ENCODE assay signal across 17 mouse cellular contexts in genomic region chr2:144107810-144108209, GRCm38 (mm10).
DNase-seq lines count a peak whose midpoint lies in the region; ATAC-seq and TF ChIP-seq lines count a peak whose summit lies in the region.
"Had no signal": no experiment of that assay in that cellular context is flagged by ENCODE, and none has a peak within 500 bp of the region (broad histone marks: within the 10 kb centered on the region; RNA-seq: fewer than 3 reads in every experiment).

No protein-coding gene starts in this region.

- no peak for TF ChIP-seq EP300 in heart, adult 2 months (IDR thresholded peaks at IDR 0.05; ENCODE audit: insufficient read depth, low read depth, low read length)

- H3K4me3 ChIP-seq in heart, embryonic 11.5 days (ENCODE audit: low read depth, low read length) = no peak overlapping the region
- H3K4me3 ChIP-seq in heart, embryonic 10.5 days = no peak overlapping the region
- no peak overlapping the region for H3K4me3 ChIP-seq in heart, embryonic 15.5 days
- no peak overlapping the region for H3K4me3 ChIP-seq in heart, adult 2 months
- no peak overlapping the region for H3K4me3 ChIP-seq in intestine, embryonic 15.5 days (replicated peaks)
- H3K4me3 ChIP-seq in small intestine, adult 2 months (ENCODE audit: low read depth, low read length) = no peak overlapping the region
- no peak overlapping the region for H3K4me3 ChIP-seq in liver, embryonic 11.5 days (ENCODE audit: low read depth, low read length)
- no peak overlapping the region for H3K4me3 ChIP-seq in forebrain, embryonic 15.5 days
- H3K4me3 ChIP-seq: hindbrain, embryonic 12.5 days; hindbrain, embryonic 15.5 days had no signal

- no peak overlapping the region for H3K4me2 ChIP-seq in heart, embryonic 11.5 days
- H3K4me2 ChIP-seq in heart, embryonic 15.5 days = no peak overlapping the region
- H3K4me2 ChIP-seq in intestine, embryonic 15.5 days (replicated peaks) = no peak overlapping the region
- H3K4me2 ChIP-seq in liver, embryonic 11.5 days = no peak overlapping the region
- H3K4me2 ChIP-seq in forebrain, embryonic 15.5 days (replicated peaks) = no peak overlapping the region
- H3K4me2 ChIP-seq: hindbrain, embryonic 12.5 days; hindbrain, embryonic 15.5 days had no signal

- no peaks in the 10 kb centered on the region for H3K79me2 ChIP-seq in heart, adult 2 months (replicated peaks; ENCODE audit: control insufficient read depth, insufficient read depth, low read length)

- peak; percentile 40; the same call in 1 of the 2 replicates for ATAC-seq in heart, embryonic 11.5 days (replicated peaks; ENCODE audit: insufficient number of reproducible peaks, low FRiP score, low TSS enrichment)
- ATAC-seq in heart, embryonic 15.5 days (replicated peaks; ENCODE audit: insufficient number of reproducible peaks, insufficient read depth, low FRiP score, low read depth) = no peak; the same call in 1 of the 2 replicates
- ATAC-seq in intestine, embryonic 15.5 days = peak; percentile 67
- ATAC-seq in liver, embryonic 11.5 days (replicated peaks; ENCODE audit: low FRiP score) = no peak
- no peak for ATAC-seq in forebrain, embryonic 15.5 days (replicated peaks)
- ATAC-seq: forebrain, embryonic 14.5 days had no signal

- TF ChIP-seq POLR2A in heart, adult 2 months (IDR thresholded peaks at IDR 0.05; ENCODE audit: insufficient read depth, low read depth, low read length) = no peak
- TF ChIP-seq POLR2A in small intestine, adult 2 months (IDR thresholded peaks at IDR 0.05; ENCODE audit: low read depth, low read length) = no peak

- peak overlapping the region; percentile 24; the same call in 1 of the 2 replicates for H3K27ac ChIP-seq in heart, embryonic 11.5 days (ENCODE audit: low read depth, low read length)
- H3K27ac ChIP-seq in heart, embryonic 10.5 days = no peak overlapping the region
- H3K27ac ChIP-seq in heart, embryonic 15.5 days = peak overlapping the region; percentile 28; the same call in 1 of the 2 replicates
- H3K27ac ChIP-seq in heart, adult 2 months = no peak overlapping the region; the same call in 1 of the 2 replicates
- H3K27ac ChIP-seq in intestine, embryonic 15.5 days = 0 out of 2 replicates have a peak overlapping the region, but pooled peaks have one; percentile 4
- H3K27ac ChIP-seq in small intestine, adult 2 months (ENCODE audit: insufficient read depth, low read depth, low read length) = peak overlapping the region; percentile 90
- no peak overlapping the region for H3K27ac ChIP-seq in liver, embryonic 11.5 days (ENCODE audit: low read depth, low read length)
- no peak overlapping the region for H3K27ac ChIP-seq in forebrain, embryonic 15.5 days (replicated peaks)
- H3K27ac ChIP-seq: hindbrain, embryonic 12.5 days; hindbrain, embryonic 15.5 days had no signal

- peaks cover 29% of the 10 kb centered on the region for H3K27me3 ChIP-seq in heart, embryonic 11.5 days (ENCODE audit: control insufficient read depth, insufficient read depth, low read length)
- peaks cover 69% of the 10 kb centered on the region for H3K27me3 ChIP-seq in heart, embryonic 10.5 days (ENCODE audit: insufficient read depth, poor library complexity, severe bottlenecking)
- peaks cover 3% of the 10 kb centered on the region; the same call in 1 of the 2 replicates for H3K27me3 ChIP-seq in heart, embryonic 15.5 days
- no peaks in the 10 kb centered on the region for H3K27me3 ChIP-seq in heart, adult 2 months (ENCODE audit: control insufficient read depth, insufficient read depth, low read length)
- no peaks in the 10 kb centered on the region for H3K27me3 ChIP-seq in intestine, embryonic 15.5 days (replicated peaks)
- H3K27me3 ChIP-seq in small intestine, adult 2 months (ENCODE audit: control insufficient read depth, insufficient read depth, low read length) = no peaks in the 10 kb centered on the region
- no peaks in the 10 kb centered on the region for H3K27me3 ChIP-seq in liver, embryonic 11.5 days (replicated peaks; ENCODE audit: control insufficient read depth, insufficient read depth, low read length)
- no peaks in the 10 kb centered on the region for H3K27me3 ChIP-seq in forebrain, embryonic 15.5 days
- H3K27me3 ChIP-seq: hindbrain, embryonic 12.5 days; hindbrain, embryonic 15.5 days had no signal

- intact Hi-C loops in heart, adult 2 months (cut with DNase I) = no loop called here

- H3K9me3 ChIP-seq in heart, embryonic 11.5 days (replicated peaks; ENCODE audit: control insufficient read depth, low read length) = no peaks in the 10 kb centered on the region
- H3K9me3 ChIP-seq in heart, embryonic 10.5 days = no peaks in the 10 kb centered on the region
- no peaks in the 10 kb centered on the region for H3K9me3 ChIP-seq in heart, embryonic 15.5 days (replicated peaks)
- no peaks in the 10 kb centered on the region for H3K9me3 ChIP-seq in intestine, embryonic 15.5 days
- H3K9me3 ChIP-seq in liver, embryonic 11.5 days (ENCODE audit: control insufficient read depth, low read length) = no peaks in the 10 kb centered on the region
- H3K9me3 ChIP-seq in forebrain, embryonic 15.5 days = no peaks in the 10 kb centered on the region
- H3K9me3 ChIP-seq: hindbrain, embryonic 12.5 days; hindbrain, embryonic 15.5 days had no signal

- no peaks in the 10 kb centered on the region for H3K36me3 ChIP-seq in heart, embryonic 11.5 days (ENCODE audit: control insufficient read depth, insufficient read depth, low read length)
- no peaks in the 10 kb centered on the region for H3K36me3 ChIP-seq in heart, embryonic 10.5 days
- H3K36me3 ChIP-seq in heart, embryonic 15.5 days = no peaks in the 10 kb centered on the region
- no peaks in the 10 kb centered on the region for H3K36me3 ChIP-seq in heart, adult 2 months (ENCODE audit: control insufficient read depth, insufficient read depth, low read length)
- no peaks in the 10 kb centered on the region for H3K36me3 ChIP-seq in intestine, embryonic 15.5 days
- no peaks in the 10 kb centered on the region for H3K36me3 ChIP-seq in small intestine, adult 2 months (ENCODE audit: control insufficient read depth, insufficient read depth, low read length)
- no peaks in the 10 kb centered on the region for H3K36me3 ChIP-seq in liver, embryonic 11.5 days (ENCODE audit: control insufficient read depth, insufficient read depth, low read length)
- no peaks in the 10 kb centered on the region for H3K36me3 ChIP-seq in forebrain, embryonic 15.5 days
- H3K36me3 ChIP-seq: hindbrain, embryonic 12.5 days; hindbrain, embryonic 15.5 days had no signal

- H3K9ac ChIP-seq in heart, embryonic 11.5 days (ENCODE audit: low read depth, low read length) = no peak overlapping the region
- H3K9ac ChIP-seq in heart, embryonic 15.5 days = no peak overlapping the region
- no peak overlapping the region for H3K9ac ChIP-seq in heart, adult 2 months (ENCODE audit: low read depth, low read length)
- no peak overlapping the region for H3K9ac ChIP-seq in intestine, embryonic 15.5 days
- no peak overlapping the region for H3K9ac ChIP-seq in liver, embryonic 11.5 days (ENCODE audit: low read depth, low read length)
- no peak overlapping the region for H3K9ac ChIP-seq in forebrain, embryonic 15.5 days (replicated peaks)
- H3K9ac ChIP-seq: hindbrain, embryonic 12.5 days; hindbrain, embryonic 15.5 days had no signal

- TF ChIP-seq CTCF in heart, adult 2 months (IDR thresholded peaks at IDR 0.05) = no peak
- TF ChIP-seq CTCF in small intestine, adult 2 months (IDR thresholded peaks at IDR 0.05; ENCODE audit: extremely low read depth, insufficient read length, insufficient replicate concordance, low read depth, low read length) = no peak

- WGBS in heart, embryonic 11.5 days (ENCODE audit: insufficient replicate concordance) = 30% methylated on average over 2 of the region's 2 CpGs
- WGBS in heart, embryonic 10.5 days = 40% methylated on average over 2 of the region's 2 CpGs
- WGBS in heart, embryonic 15.5 days = 37% methylated on average over 2 of the region's 2 CpGs
- WGBS in heart, adult 2 months = 54% methylated on average over 2 of the region's 2 CpGs
- 71% methylated on average over 2 of the region's 2 CpGs for WGBS in intestine, embryonic 15.5 days
- WGBS in small intestine, adult 2 months = 42% methylated on average over 2 of the region's 2 CpGs
- WGBS in liver, embryonic 11.5 days = 72% methylated on average over 2 of the region's 2 CpGs
- 80% methylated on average over 2 of the region's 2 CpGs for WGBS in forebrain, embryonic 15.5 days

- no peak for DNase-seq in heart, embryonic 10.5 days (ENCODE audit: low spot score)
- DNase-seq in heart, adult 2 months = no peak
- no peak for DNase-seq in liver, embryonic 11.5 days (ENCODE audit: low spot score)
- DNase-seq: adrenal gland, postnatal 10 days; cerebellum, adult 18-20 months; cerebellum, adult 9-10 months; cerebellum, postnatal 14 days; gastrocnemius, postnatal 10 days; kidney, adult 8-10 months had no signal

- peaks cover 16% of the 10 kb centered on the region; the same call in 1 of the 2 replicates for H3K4me1 ChIP-seq in heart, embryonic 11.5 days (ENCODE audit: control insufficient read depth, insufficient read depth, low read length)
- H3K4me1 ChIP-seq in heart, embryonic 10.5 days = peaks cover 31% of the 10 kb centered on the region
- H3K4me1 ChIP-seq in heart, embryonic 15.5 days (replicated peaks) = peaks cover 22% of the 10 kb centered on the region
- H3K4me1 ChIP-seq in heart, adult 2 months (ENCODE audit: control insufficient read depth, insufficient read depth, low read length) = no peaks in the 10 kb centered on the region; the same call in none of the 2 replicates
- peaks cover 6% of the 10 kb centered on the region; the same call in 1 of the 2 replicates for H3K4me1 ChIP-seq in intestine, embryonic 15.5 days (replicated peaks)
- peaks cover 28% of the 10 kb centered on the region; the same call in 1 of the 2 replicates for H3K4me1 ChIP-seq in small intestine, adult 2 months (ENCODE audit: control insufficient read depth, insufficient read depth, insufficient read length, low read length)
- H3K4me1 ChIP-seq in liver, embryonic 11.5 days (replicated peaks; ENCODE audit: control insufficient read depth, insufficient read depth, low read length) = no peaks in the 10 kb centered on the region
- H3K4me1 ChIP-seq in forebrain, embryonic 15.5 days = no peaks in the 10 kb centered on the region
- H3K4me1 ChIP-seq: hindbrain, embryonic 12.5 days; hindbrain, embryonic 15.5 days had no signal

Comparison
In these comparisons a context has a peak if more than half of its experiments do, and no peak if none do; other contexts are left out.
1. ATAC-seq: peak in heart, embryonic 11.5 days (single experiment) and intestine, embryonic 15.5 days (single experiment); none in heart, embryonic 15.5 days (single experiment), liver, embryonic 11.5 days (single experiment) and forebrain, embryonic 15.5 days (single experiment).
2. H3K27ac ChIP-seq: peak in heart, embryonic 11.5 days (single experiment), heart, embryonic 15.5 days (single experiment), intestine, embryonic 15.5 days (single experiment) and small intestine, adult 2 months (single experiment); none in heart, embryonic 10.5 days (single experiment), heart, adult 2 months (single experiment), liver, embryonic 11.5 days (single experiment) and forebrain, embryonic 15.5 days (single experiment).